Mouse (Mus musculus): ENCODE data around the gene Edem1. TPM values are rescaled to one million over a fixed set of nuclear protein-coding genes. Genes with fewer than 3 reads are reported as not detected.
A peak's percentile ranks its signal among the peaks of the same experiment; 100 is the strongest.

Gene Edem1
- polyA plus RNA-seq (2015; fragmentation: Nextera tagmentation; extraction: Ambion mirVana) = 7.3 and 8.1 TPM in 2 replicates

GRCm38 (mm10) chr6:108828234-108828868, at the start of gene Edem1:
Gene Edem1 (plus strand): TSS chr6:108828641.
- Histone ChIP-seq H3K36me3 (peaks cover 4% of the 10 kb centered on the region), H3K9ac (peak within 1 kb of the TSS; percentile 91), H3K27me3 (no peaks in the 10 kb centered on the region), H3K4me3 (peak within 1 kb of the TSS; percentile 94), H3K4me1 (replicated peaks) (peaks cover 27% of the 10 kb centered on the region), H3K27ac (replicated peaks) (peak within 1 kb of the TSS; percentile 76), H3K4me2 (peak within 1 kb of the TSS; percentile 92), H3K9me3 (no peaks in the 10 kb centered on the region)
- ATAC-seq (ENCODE audit: low read depth) = peak; percentile 98
- WGBS = under 1% methylated on average over 61 of the region's 67 CpGs

- H3K4me1 ChIP-seq (replicated peaks) = peaks cover 21% of the 10 kb centered on the region
- H3K36me3 ChIP-seq = no peaks in the 10 kb centered on the region
- no peak overlapping the region for H3K4me3 ChIP-seq
- ATAC-seq (ENCODE audit: low read depth) = no peak
- H3K4me2 ChIP-seq = no peak overlapping the region
- no peaks in the 10 kb centered on the region for H3K27me3 ChIP-seq
- WGBS = 68% methylated on average over 6 of the region's 6 CpGs
- H3K27ac ChIP-seq (replicated peaks) = no peak overlapping the region
- no peak overlapping the region for H3K9ac ChIP-seq
- H3K9me3 ChIP-seq = no peaks in the 10 kb centered on the region
Observed at GRCm38 (mm10) chr6:108781865-108782264, 46.6 kb upstream of the Edem1 start.

- Histone ChIP-seq H3K27ac (replicated peaks) (peak within 1 kb of the TSS; percentile 89), H3K4me1 (replicated peaks) (peaks cover 21% of the 10 kb centered on the region), H3K4me3 (peak within 1 kb of the TSS; percentile 99), H3K36me3 (no peaks in the 10 kb centered on the region), H3K4me2 (peak within 1 kb of the TSS; percentile 87), H3K9me3 (no peaks in the 10 kb centered on the region), H3K27me3 (no peaks in the 10 kb centered on the region), H3K9ac (peak within 1 kb of the TSS; percentile 99)
- peak; percentile 93 for ATAC-seq (ENCODE audit: low read depth)
- 10% methylated on average over 36 of the region's 36 CpGs for WGBS
Observed at GRCm38 (mm10) chr6:108782526-108783183, 45.8 kb upstream of the Edem1 start, which contains the start of gene Arl8b. Gene Arl8b (plus strand): TSS chr6:108783099.

GRCm38 (mm10) chr6:108783184-108783881, 45.1 kb upstream of the Edem1 start:
- H3K27me3 ChIP-seq = no peaks in the 10 kb centered on the region
- no peaks in the 10 kb centered on the region for H3K9me3 ChIP-seq
- peak overlapping the region; percentile 99 for H3K9ac ChIP-seq
- ATAC-seq (ENCODE audit: low read depth) = peak; percentile 72
- H3K4me3 ChIP-seq = peak overlapping the region; percentile 99
- under 1% methylated on average over 57 of the region's 57 CpGs for WGBS
- H3K4me1 ChIP-seq (replicated peaks) = peaks cover 21% of the 10 kb centered on the region
- H3K4me2 ChIP-seq = peak overlapping the region; percentile 87
- H3K36me3 ChIP-seq = no peaks in the 10 kb centered on the region
- peak overlapping the region; percentile 89 for H3K27ac ChIP-seq (replicated peaks)

GRCm38 (mm10) chr6:108784056-108784455, 44.4 kb upstream of the Edem1 start:
- WGBS = 29% methylated on average over 11 of the region's 11 CpGs
- Histone ChIP-seq H3K4me3 (peak overlapping the region; percentile 99), H3K4me2 (peak overlapping the region; percentile 87), H3K36me3 (no peaks in the 10 kb centered on the region), H3K4me1 (replicated peaks) (peaks cover 21% of the 10 kb centered on the region), H3K27me3 (no peaks in the 10 kb centered on the region), H3K9me3 (no peaks in the 10 kb centered on the region), H3K27ac (replicated peaks) (peak overlapping the region; percentile 89; the same call in 1 of the 2 replicates), H3K9ac (peak overlapping the region; percentile 99)
- no peak for ATAC-seq (ENCODE audit: low read depth)

GRCm38 (mm10) chr6:108784796-108785195, 43.6 kb upstream of the Edem1 start:
- ATAC-seq (ENCODE audit: low read depth) = no peak
- Histone ChIP-seq H3K4me1 (replicated peaks) (peaks cover 21% of the 10 kb centered on the region), H3K9me3 (no peaks in the 10 kb centered on the region), H3K27me3 (no peaks in the 10 kb centered on the region), H3K9ac (peak overlapping the region; percentile 99; the same call in 1 of the 2 replicates), H3K27ac (replicated peaks) (no peak overlapping the region), H3K4me3 (peak overlapping the region; percentile 99), H3K4me2 (peak overlapping the region; percentile 87), H3K36me3 (no peaks in the 10 kb centered on the region)
- whole genome bisulfite sequencing = 32% methylated on average over 5 of the region's 5 CpGs

GRCm38 (mm10) chr6:108785551-108785950, 42.9 kb upstream of the Edem1 start:
- H3K27me3 ChIP-seq = no peaks in the 10 kb centered on the region

GRCm38 (mm10) chr6:108791498-108791897, 36.9 kb upstream of the Edem1 start:
- no peak overlapping the region for H3K4me3 ChIP-seq
- H3K27me3 ChIP-seq = no peaks in the 10 kb centered on the region
- no peak overlapping the region for H3K9ac ChIP-seq
- 81% methylated on average over 5 of the region's 5 CpGs for WGBS
- peaks cover 14% of the 10 kb centered on the region for H3K4me1 ChIP-seq (replicated peaks)
- ATAC-seq (ENCODE audit: low read depth) = no peak
- H3K27ac ChIP-seq (replicated peaks) = no peak overlapping the region
- H3K36me3 ChIP-seq = no peaks in the 10 kb centered on the region
- no peaks in the 10 kb centered on the region for H3K9me3 ChIP-seq
- no peak overlapping the region for H3K4me2 ChIP-seq

More at GRCm38 (mm10) chr6:108785551-108785950, 42.9 kb upstream of the Edem1 start:
- 94% methylated on average over 3 of the region's 3 CpGs for WGBS
- Histone ChIP-seq H3K4me2 (peak overlapping the region; percentile 87), H3K9ac (no peak overlapping the region), H3K27ac (replicated peaks) (no peak overlapping the region), H3K4me1 (replicated peaks) (peaks cover 21% of the 10 kb centered on the region), H3K9me3 (no peaks in the 10 kb centered on the region), H3K4me3 (no peak overlapping the region), H3K36me3 (no peaks in the 10 kb centered on the region)
- no peak for ATAC-seq (ENCODE audit: low read depth)

GRCm38 (mm10) chr6:108795912-108796311, 32.5 kb upstream of the Edem1 start:
- H3K9ac ChIP-seq = no peak overlapping the region
- peaks cover 22% of the 10 kb centered on the region for H3K4me1 ChIP-seq (replicated peaks)
- no peak overlapping the region for H3K4me3 ChIP-seq
- H3K36me3 ChIP-seq = no peaks in the 10 kb centered on the region
- no peak overlapping the region for H3K4me2 ChIP-seq
- ATAC-seq (ENCODE audit: low read depth) = no peak
- WGBS = 75% methylated on average over 1 of the region's 1 CpGs
- no peaks in the 10 kb centered on the region for H3K27me3 ChIP-seq
- H3K9me3 ChIP-seq = no peaks in the 10 kb centered on the region
- H3K27ac ChIP-seq (replicated peaks) = no peak overlapping the region

GRCm38 (mm10) chr6:108796706-108797105, 31.7 kb upstream of the Edem1 start:
- Histone ChIP-seq H3K36me3 (no peaks in the 10 kb centered on the region), H3K27ac (replicated peaks) (no peak overlapping the region), H3K27me3 (no peaks in the 10 kb centered on the region), H3K4me3 (no peak overlapping the region), H3K4me2 (no peak overlapping the region), H3K9ac (no peak overlapping the region), H3K9me3 (no peaks in the 10 kb centered on the region), H3K4me1 (replicated peaks) (peaks cover 22% of the 10 kb centered on the region)
- ATAC-seq (ENCODE audit: low read depth) = no peak
- WGBS = 18% methylated on average over 2 of the region's 2 CpGs

GRCm38 (mm10) chr6:108805194-108805593, 23.2 kb upstream of the Edem1 start:
- Histone ChIP-seq H3K4me2 (no peak overlapping the region), H3K27me3 (no peaks in the 10 kb centered on the region), H3K9me3 (no peaks in the 10 kb centered on the region), H3K27ac (replicated peaks) (peak overlapping the region; percentile 54; the same call in 1 of the 2 replicates), H3K4me1 (replicated peaks) (peaks cover 24% of the 10 kb centered on the region), H3K4me3 (no peak overlapping the region), H3K36me3 (no peaks in the 10 kb centered on the region), H3K9ac (no peak overlapping the region)
- ATAC-seq (ENCODE audit: low read depth) = peak; percentile 64
- 0% methylated on average over 1 of the region's 1 CpGs for WGBS

GRCm38 (mm10) chr6:108805871-108806270, 22.6 kb upstream of the Edem1 start:
- Histone ChIP-seq H3K4me2 (no peak overlapping the region), H3K9ac (no peak overlapping the region), H3K4me1 (replicated peaks) (peaks cover 26% of the 10 kb centered on the region), H3K9me3 (no peaks in the 10 kb centered on the region), H3K27ac (replicated peaks) (peak overlapping the region; percentile 59), H3K4me3 (no peak overlapping the region), H3K36me3 (no peaks in the 10 kb centered on the region), H3K27me3 (no peaks in the 10 kb centered on the region)
- 75% methylated on average over 7 of the region's 7 CpGs for WGBS
- no peak for ATAC-seq (ENCODE audit: low read depth)
